Mouse (Mus musculus): ENCODE data around the gene Wfs1.

GRCm38 (mm10) chr5:36990196-36990595, 1.2 kb upstream of the Wfs1 start:
- TF ChIP-seq CTCF (IDR thresholded peaks at IDR 0.05; ENCODE audit: low read depth, low read length) (no peak), POLR2A (IDR thresholded peaks at IDR 0.05; ENCODE audit: borderline replicate concordance, low read depth, low read length) (no peak)

All from bone marrow macrophage, adult 2 months (primary cell).